Mouse (Mus musculus) small intestine, adult 2 months (tissue): Measurements from ENCODE around the gene Cend1.

Experiments used
- CTCF ChIP-seq: fragments of 200-500 bp; IDR thresholded peaks from 2 replicates; pipeline ENCODE4 v1.5.1; 2012; ENCODE audit warnings: low read depth, mild to moderate bottlenecking, control low read depth, inconsistent platforms, low read length, moderate library complexity, mixed read lengths; ENCODE audit not compliant: insufficient replicate concordance, insufficient read length; ENCODE audit errors: extremely low read depth
- POLR2A ChIP-seq: fragments of 200-500 bp; IDR thresholded peaks from 2 replicates; pipeline ENCODE4 v1.6.1; 2012; ENCODE audit warnings: low read depth, mild to moderate bottlenecking, control low read depth, inconsistent platforms, low read length, moderate library complexity

DNA sequence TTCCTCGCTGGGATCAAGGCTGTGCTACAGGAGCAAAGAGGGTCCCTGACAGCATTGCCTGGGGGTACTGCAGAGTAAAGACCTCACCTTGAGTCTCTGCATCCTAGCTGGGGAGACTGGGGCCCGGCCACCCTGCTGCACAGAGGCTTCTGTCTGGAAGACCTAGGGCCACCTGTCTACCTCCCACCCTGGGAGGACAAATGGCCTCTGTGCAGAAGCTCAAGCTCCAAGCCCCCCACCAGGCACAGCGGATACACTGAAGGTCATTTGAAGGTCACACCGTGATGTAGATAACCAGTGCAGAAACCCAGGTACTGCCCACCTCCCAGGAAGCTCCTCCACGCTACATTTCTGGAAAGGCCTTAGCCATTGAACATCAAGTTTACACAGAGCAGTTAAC, 590 bp downstream of the Cend1 start:
- TF ChIP-seq POLR2A (no peak), CTCF (no peak)
